Mouse (Mus musculus) cerebellum, adult 2 months (tissue): ENCODE results near the gene Isoc2b. TPM values are rescaled to one million over a fixed set of nuclear protein-coding genes. Genes with fewer than 3 reads are reported as not detected.
A peak's percentile ranks its signal among the peaks of the same experiment; 100 is the strongest.

Source experiments
- DNase-seq, 2 experiments: peaks; one replicate each; pipeline ENCODE4 v3.0.0; 2021
- H3K27ac ChIP-seq: fragments of 200-500 bp; 2 replicates; pipeline ENCODE4 v1.5.1; 2012; ENCODE audit warnings: low read length, control low read depth, inconsistent platforms; ENCODE audit not compliant: insufficient read depth
- H3K27me3 ChIP-seq: fragments of 200-500 bp; 2 replicates; pipeline ENCODE4 v1.6.1; 2012; ENCODE audit warnings: inconsistent platforms, mild to moderate bottlenecking, low read length, moderate library complexity; ENCODE audit not compliant: control insufficient read depth, insufficient read depth
- H3K4me1 ChIP-seq: fragments of 200-500 bp; 2 replicates; pipeline ENCODE4 v1.6.1; 2011; ENCODE audit warnings: low read length; ENCODE audit not compliant: control insufficient read depth, insufficient read depth
- H3K4me3 ChIP-seq: fragments of 200-500 bp; replicated peaks from 2 replicates; pipeline ENCODE3; 2011; ENCODE audit warnings: mild to moderate bottlenecking, low read depth, low read length, control low read depth; ENCODE audit not compliant: insufficient read depth
- CTCF ChIP-seq: fragments of 200-500 bp; IDR thresholded peaks from 2 replicates; pipeline ENCODE4 v1.5.1; 2011; ENCODE audit warnings: low read depth, mild to moderate bottlenecking, control low read depth, low read length, moderate library complexity, borderline replicate concordance; ENCODE audit not compliant: insufficient read depth
- POLR2A ChIP-seq: fragments of 200-500 bp; IDR thresholded peaks from 2 replicates; pipeline ENCODE4 v1.6.1; 2011; ENCODE audit warnings: low read length, control low read depth, borderline replicate concordance; ENCODE audit not compliant: insufficient read depth
- WGBS: fragments of 180-500 bp; shearing (Covaris S2); methylation state at CpG from one replicate; pipeline ENCODE4 v1.1.7; 2018; 5-methylcytosine and 5-hydroxymethylcytosine counted together
- polyA plus RNA-seq: library from polyadenylated mRNA; depleted of rRNA; stranded (reverse); fragments of >200 nt; gene quantifications from 2 replicates; pipeline ENCODE4 v1.2.3, GENCODE M21; 2012

The Isoc2b gene
- polyA plus RNA-seq, 1 experiment: 11.1 TPM

DNA sequence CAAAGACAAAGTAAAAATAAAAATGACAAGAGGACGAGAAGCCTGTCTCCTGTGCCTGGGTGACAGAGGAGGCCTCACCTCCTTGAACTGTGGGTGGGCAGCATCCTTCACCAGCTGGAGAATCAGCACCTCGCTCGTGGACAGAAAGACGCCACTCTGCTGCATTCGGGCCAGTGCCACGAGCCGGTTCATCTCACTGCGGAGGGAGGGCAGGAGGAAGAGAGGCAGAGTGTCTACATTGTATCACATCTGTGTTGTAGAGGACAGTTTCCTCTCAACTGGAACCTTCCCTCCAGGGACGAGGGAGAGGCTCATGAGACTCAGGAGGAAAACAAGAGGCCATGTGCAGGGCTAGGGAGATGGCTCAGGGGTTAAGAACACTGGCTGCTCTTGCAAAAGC lies 20.7 kb downstream of the Isoc2b start:
- no peaks in the 10 kb centered on the region for H3K27me3 ChIP-seq
- 63% methylated on average over 9 of the region's 9 CpGs for WGBS
- H3K4me1 ChIP-seq: peaks cover 1% of the 10 kb centered on the region; the same call in 1 of the 2 replicates
- no peak overlapping the region for H3K4me3 ChIP-seq
- H3K27ac ChIP-seq: no peak overlapping the region
- DNase-seq: no peak
- TF ChIP-seq POLR2A (no peak), CTCF (no peak)

- peaks cover 4% of the 10 kb centered on the region; the same call in 1 of the 2 replicates for H3K27me3 ChIP-seq
- peak; percentile 68 to 79 for DNase-seq
- peak overlapping the region; percentile 58 for H3K4me3 ChIP-seq
- TF ChIP-seq CTCF (no peak), POLR2A (no peak)
- H3K27ac ChIP-seq: no peak overlapping the region
- 4% methylated on average over 13 of the region's 13 CpGs for WGBS
- peaks cover 6% of the 10 kb centered on the region; the same call in 1 of the 2 replicates for H3K4me1 ChIP-seq
These were observed 25.1 kb downstream of the Isoc2b start for GRCm38 (mm10) chr7:4844917-4845309.

- Histone ChIP-seq H3K27ac (no peak within 1 kb of the TSS), H3K4me1 (peaks cover 6% of the 10 kb centered on the region; the same call in 1 of the 2 replicates), H3K4me3 (peak within 1 kb of the TSS; percentile 58), H3K27me3 (peaks cover 4% of the 10 kb centered on the region; the same call in 1 of the 2 replicates)
- TF ChIP-seq POLR2A (no peak), CTCF (no peak)
- under 1% methylated on average over 41 of the region's 41 CpGs for WGBS
- no peak for DNase-seq
These were observed 25.7 kb downstream of the Isoc2b start, which contains the start of gene Shisa7 for GRCm38 (mm10) chr7:4844245-4844916. Gene Shisa7 (minus strand): TSS chr7:4844696.

GRCm38 (mm10) chr7:4843604-4844244 lies 26.3 kb downstream of the Isoc2b start:
- WGBS: 2% methylated on average over 34 of the region's 34 CpGs
- no peak overlapping the region for H3K27ac ChIP-seq
- peak; percentile 37 to 55 for DNase-seq
- H3K4me1 ChIP-seq: peaks cover 6% of the 10 kb centered on the region; the same call in 1 of the 2 replicates
- peak overlapping the region; percentile 58 for H3K4me3 ChIP-seq
- TF ChIP-seq CTCF: no peak
- no peak for TF ChIP-seq POLR2A
- peaks cover 4% of the 10 kb centered on the region; the same call in 1 of the 2 replicates for H3K27me3 ChIP-seq

- Histone ChIP-seq H3K27ac (no peak overlapping the region), H3K4me1 (peaks cover 6% of the 10 kb centered on the region; the same call in 1 of the 2 replicates), H3K4me3 (no peak overlapping the region), H3K27me3 (peaks cover 4% of the 10 kb centered on the region; the same call in 1 of the 2 replicates)
- WGBS: 6% methylated on average over 16 of the region's 16 CpGs
- no peak for DNase-seq
- TF ChIP-seq CTCF (no peak), POLR2A (no peak)
These were observed 27.4 kb downstream of the Isoc2b start for GRCm38 (mm10) chr7:4842634-4843131.

DNA sequence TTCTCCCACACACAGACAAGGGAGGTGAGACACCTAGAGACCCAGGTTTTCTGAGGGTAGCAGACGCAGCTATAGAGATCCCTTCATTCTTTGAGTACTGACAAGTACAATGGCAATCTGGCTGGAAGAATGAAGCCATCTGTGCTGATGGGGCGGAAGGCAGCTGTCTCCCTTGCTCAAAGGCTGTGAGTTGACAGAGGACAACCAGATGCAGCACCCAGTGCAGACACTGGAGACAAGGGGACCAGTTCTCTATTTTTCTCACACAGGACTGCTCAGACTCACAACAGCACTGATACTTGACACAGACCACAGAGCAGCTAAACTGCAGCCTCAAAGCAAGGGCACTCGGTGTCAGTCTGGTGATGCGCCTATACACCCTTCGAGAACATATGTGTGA lies 28.0 kb downstream of the Isoc2b start:
- peaks cover 4% of the 10 kb centered on the region; the same call in 1 of the 2 replicates for H3K27me3 ChIP-seq
- H3K4me3 ChIP-seq: no peak overlapping the region
- 58% methylated on average over 5 of the region's 5 CpGs for WGBS
- DNase-seq: no peak
- H3K4me1 ChIP-seq: peaks cover 6% of the 10 kb centered on the region; the same call in 1 of the 2 replicates
- TF ChIP-seq POLR2A: no peak
- TF ChIP-seq CTCF: no peak
- no peak overlapping the region for H3K27ac ChIP-seq

- no peak overlapping the region for H3K4me3 ChIP-seq
- WGBS: 10% methylated on average over 1 of the region's 1 CpGs
- H3K27me3 ChIP-seq: no peaks in the 10 kb centered on the region
- H3K4me1 ChIP-seq: no peaks in the 10 kb centered on the region
- H3K27ac ChIP-seq: no peak overlapping the region
- peak in 1 of 2 experiments; percentile 21 for DNase-seq
- TF ChIP-seq POLR2A: no peak
- no peak for TF ChIP-seq CTCF
These were observed 32.4 kb downstream of the Isoc2b start for GRCm38 (mm10) chr7:4837639-4838038.
